Mouse (Mus musculus) adipose tissue, adult 10 weeks (tissue): ENCODE results near the gene Kalrn. TPM values are rescaled to one million over a fixed set of nuclear protein-coding genes. Genes with fewer than 3 reads are reported as not detected.

Source experiments
- polyA plus RNA-seq: library from polyadenylated mRNA; stranded (reverse); fragments of 350-450 nt; fragmentation: Illumina TruSeq; extraction: RNeasy Lipid Tissue Mini Kit (QIAGEN cat#74804); gene quantifications from one replicate; pipeline ENCODE4 v1.2.3, GENCODE M21; 2014; ENCODE audit warnings: low read depth, low replicate concordance

Kalrn gene
- 5.4 TPM for polyA plus RNA-seq

DNA sequence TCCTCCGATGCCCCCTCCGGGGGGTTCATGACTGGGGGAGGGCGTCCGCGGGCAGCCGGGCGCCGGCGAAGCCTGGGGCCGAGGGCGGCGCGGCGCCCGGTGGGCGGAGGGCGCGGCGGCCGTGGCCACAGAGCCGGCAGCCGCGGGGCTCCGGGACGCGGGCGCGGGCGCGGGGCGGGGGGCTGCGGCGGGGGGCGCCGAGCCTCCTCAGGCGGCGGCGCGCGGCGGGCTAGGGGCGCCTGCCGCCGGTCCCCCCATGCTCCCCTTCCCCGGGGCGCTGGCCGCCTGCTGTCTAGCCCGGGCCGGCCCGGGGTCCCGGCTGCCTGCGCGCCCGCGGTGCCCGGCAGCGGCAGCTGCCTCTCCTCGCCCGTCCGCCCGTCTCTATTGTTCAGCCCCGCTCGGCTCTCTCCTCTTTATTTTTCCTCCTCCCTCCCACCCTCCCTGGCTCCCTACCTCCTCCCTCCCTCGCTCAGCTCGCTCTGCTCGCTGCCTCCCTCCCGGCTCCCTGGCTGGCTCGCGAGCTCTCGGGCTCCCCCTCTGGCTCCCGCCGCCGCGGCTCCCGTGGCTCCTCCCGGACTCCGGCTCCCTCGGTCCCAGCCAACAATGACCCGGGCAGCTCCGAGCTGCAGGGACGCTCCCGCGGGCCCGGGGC lies at the start of gene Kalrn:
Gene Kalrn (minus strand): TSS at position 382 of the 652 bp plus-strand sequence.

GRCm38 (mm10) chr16:33966538-33967282 lies 606.6 kb downstream of the Kalrn start, which contains the start of gene Umps:
Gene Umps, minus strand, starts transcription at chr16:33967038.

Other genes with a start within 250 kb of the Kalrn start
- gene Ropn1, start 76.4 kb upstream of the Kalrn start, polyA plus RNA-seq: 10.5 TPM
- gene Ccdc14, start 117.1 kb upstream of the Kalrn start, polyA plus RNA-seq: 2.4 TPM
- gene Mylk, start 171.7 kb upstream of the Kalrn start, polyA plus RNA-seq: 151 TPM